ENCODE assay signal across 25 mouse cellular contexts in the genomic region with DNA sequence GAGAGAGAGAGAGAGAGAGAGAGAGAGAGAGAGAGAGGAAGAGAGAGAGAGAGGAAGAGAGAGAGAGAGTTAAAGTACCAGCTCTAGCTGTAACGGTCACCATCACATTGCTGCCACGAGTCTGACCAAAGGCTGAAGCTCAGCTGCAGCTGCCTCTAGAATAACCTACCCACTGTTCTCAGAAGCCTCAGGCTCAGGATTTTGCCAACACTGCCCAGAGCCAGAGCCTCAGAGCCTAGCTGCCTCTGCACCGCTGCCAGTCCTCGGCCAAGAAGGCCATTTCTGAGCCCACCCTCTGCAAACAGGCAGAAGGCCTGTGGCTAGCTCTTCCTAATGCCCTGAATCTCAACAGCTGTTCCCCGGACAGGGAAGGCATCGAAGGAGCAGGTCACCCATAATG.
DNase-seq lines count a peak whose midpoint lies in the region; ATAC-seq lines count a peak whose summit lies in the region.
"Had no signal": no experiment of that assay in that cellular context is flagged by ENCODE, and none has a peak within 500 bp of the region (broad histone marks: within the 10 kb centered on the region; RNA-seq: fewer than 3 reads in every experiment).

No protein-coding gene starts in this region.

- WGBS in heart, embryonic 13.5 days: 75% methylated on average over 6 of the region's 6 CpGs

- peak; percentile 20 to 29 for DNase-seq in cerebellum, postnatal 10 days
- DNase-seq in cerebellum, postnatal 25 days: no peak
- no peak for DNase-seq in heart, postnatal 10 days
- peak; percentile 13 to 20 for DNase-seq in left cerebral cortex, postnatal 14 days (ENCODE audit: low spot score in 2 of 2)
- DNase-seq in left cerebral cortex, postnatal 10 days (ENCODE audit: extremely low spot score in 1 of 2, low spot score in 2 of 2): no peak
- peak; percentile 58 for DNase-seq in layer of hippocampus, adult 9-11 months
- DNase-seq in urinary bladder, postnatal 10 days (ENCODE audit: low spot score): no peak
- DNase-seq: adrenal gland, postnatal 14 days; cerebellum, adult 9-10 months; gastrocnemius, postnatal 36 days; kidney, adult 8-10 months; kidney, postnatal 14 days; liver; lung, postnatal 36 days; right cerebral cortex, postnatal 14 days had no signal

- ATAC-seq in heart, embryonic 13.5 days (ENCODE audit: extremely low read depth, insufficient number of reproducible peaks, low FRiP score, low TSS enrichment): no peak
- ATAC-seq: forebrain, embryonic 16.5 days; hindbrain, embryonic 16.5 days; intestine, embryonic 15.5 days; midbrain, embryonic 13.5 days had no signal

- intact Hi-C loops in heart, postnatal 10 days (cut with DNase I): no loop called here
- intact Hi-C loops in left cerebral cortex, postnatal 14 days (cut with DNase I): no loop called here
- intact Hi-C loops in left cerebral cortex, postnatal 10 days (cut with DNase I): no loop called here

- no peak overlapping the region for H3K4me3 ChIP-seq in heart, embryonic 13.5 days
- H3K4me3 ChIP-seq: embryonic facial prominence, embryonic 13.5 days; hindbrain, embryonic 10.5 days; intestine, embryonic 15.5 days; liver, embryonic 15.5 days; lung, embryonic 15.5 days; megakaryocyte, embryonic 14.5 days; midbrain, embryonic 13.5 days had no signal

- H3K4me1 ChIP-seq in heart, embryonic 13.5 days: peaks cover 15% of the 10 kb centered on the region
- H3K4me1 ChIP-seq: embryonic facial prominence, embryonic 13.5 days; intestine, embryonic 15.5 days; liver, embryonic 15.5 days; lung, embryonic 15.5 days; megakaryocyte, embryonic 14.5 days; midbrain, embryonic 13.5 days had no signal

- H3K9ac ChIP-seq in heart, embryonic 13.5 days: 0 out of 2 replicates have a peak overlapping the region, but pooled peaks have one; percentile 33
- H3K9ac ChIP-seq: embryonic facial prominence, embryonic 13.5 days; intestine, embryonic 15.5 days; liver, embryonic 15.5 days; lung, embryonic 15.5 days; midbrain, embryonic 13.5 days had no signal

- no peaks in the 10 kb centered on the region for H3K9me3 ChIP-seq in heart, embryonic 13.5 days
- H3K9me3 ChIP-seq: embryonic facial prominence, embryonic 13.5 days; hindbrain, embryonic 10.5 days; intestine, embryonic 15.5 days; liver, embryonic 15.5 days; lung, embryonic 15.5 days; megakaryocyte, embryonic 14.5 days; midbrain, embryonic 13.5 days had no signal

- no peak overlapping the region for H3K4me2 ChIP-seq in heart, embryonic 13.5 days
- H3K4me2 ChIP-seq: embryonic facial prominence, embryonic 13.5 days; intestine, embryonic 15.5 days; liver, embryonic 15.5 days; lung, embryonic 15.5 days; midbrain, embryonic 13.5 days had no signal

- peak overlapping the region; percentile 8; the same call in 1 of the 2 replicates for H3K27ac ChIP-seq in heart, embryonic 13.5 days (replicated peaks)
- H3K27ac ChIP-seq: embryonic facial prominence, embryonic 13.5 days; hindbrain, embryonic 10.5 days; intestine, embryonic 15.5 days; liver, embryonic 15.5 days; lung, embryonic 15.5 days; midbrain, embryonic 13.5 days had no signal

- H3K36me3 ChIP-seq in heart, embryonic 13.5 days: no peaks in the 10 kb centered on the region
- H3K36me3 ChIP-seq: embryonic facial prominence, embryonic 13.5 days; hindbrain, embryonic 10.5 days; intestine, embryonic 15.5 days; liver, embryonic 15.5 days; lung, embryonic 15.5 days; midbrain, embryonic 13.5 days had no signal

- H3K27me3 ChIP-seq in heart, embryonic 13.5 days (replicated peaks): no peaks in the 10 kb centered on the region
- H3K27me3 ChIP-seq: embryonic facial prominence, embryonic 13.5 days; intestine, embryonic 15.5 days; liver, embryonic 15.5 days; lung, embryonic 15.5 days; midbrain, embryonic 13.5 days had no signal

Comparison
In these comparisons a context has a peak if more than half of its experiments do, and no peak if none do; other contexts are left out.
1. DNase-seq: peak in cerebellum, postnatal 10 days (2 of 2), left cerebral cortex, postnatal 14 days (2 of 2) and layer of hippocampus, adult 9-11 months (single experiment); none in cerebellum, postnatal 25 days (0 of 2), heart, postnatal 10 days (0 of 2), left cerebral cortex, postnatal 10 days (0 of 2) and urinary bladder, postnatal 10 days (single experiment).